Mouse (Mus musculus) stomach, postnatal 0 days (tissue): ENCODE measurements around the gene Ccng2. TPM values are rescaled to one million over a fixed set of nuclear protein-coding genes. Genes with fewer than 3 reads are reported as not detected.
A peak's percentile ranks its signal among the peaks of the same experiment; 100 is the strongest.

ENCODE experiments used
- ATAC-seq: fragments of 200-750 bp; cut with Nextera tagmentation; 2 replicates; pipeline ENCODE4 v1.8.0; 2017; ENCODE audit not compliant: low FRiP score, low TSS enrichment
- DNase-seq: peaks from one replicate; pipeline ENCODE4 v3.0.0-alpha.2; 2016; ENCODE audit warnings: low spot score
- H3K27ac ChIP-seq: fragments of 300-500 bp; sonication (generic); replicated peaks from 2 replicates; pipeline ENCODE4 v1.5.1; 2014; ENCODE audit warnings: mild to moderate bottlenecking, control low read depth
- H3K27me3 ChIP-seq: fragments of 300-500 bp; sonication (generic); 2 replicates; pipeline ENCODE4 v1.6.1; 2014; ENCODE audit warnings: low read length; ENCODE audit not compliant: control insufficient read depth, insufficient read depth
- H3K36me3 ChIP-seq: fragments of 300-500 bp; sonication (generic); 2 replicates; pipeline ENCODE4 v1.6.1; 2014; ENCODE audit warnings: low read length, mixed read lengths; ENCODE audit not compliant: control insufficient read depth, insufficient read depth
- H3K4me1 ChIP-seq: fragments of 300-500 bp; sonication (generic); replicated peaks from 2 replicates; pipeline ENCODE4 v1.6.1; 2014; ENCODE audit warnings: antibody characterized with exemption; ENCODE audit not compliant: control insufficient read depth, insufficient read depth
- H3K4me2 ChIP-seq: fragments of 300-500 bp; sonication (generic); replicated peaks from 2 replicates; pipeline ENCODE4 v1.6.1; 2014; ENCODE audit warnings: low read depth, mild to moderate bottlenecking, control low read depth, moderate library complexity
- H3K4me3 ChIP-seq: fragments of 300-500 bp; sonication (generic); 2 replicates; pipeline ENCODE4 v1.5.1; 2014; ENCODE audit warnings: low read depth, low read length, control low read depth
- H3K9ac ChIP-seq: fragments of 300-500 bp; sonication (generic); 2 replicates; pipeline ENCODE4 v1.6.1; 2014; ENCODE audit warnings: mild to moderate bottlenecking, low read length, control low read depth, mixed read lengths
- H3K9me3 ChIP-seq: fragments of 300-500 bp; sonication (generic); 2 replicates; pipeline ENCODE4 v1.6.1; 2016; ENCODE audit warnings: low read length; ENCODE audit not compliant: control insufficient read depth
- CTCF ChIP-seq: IDR thresholded peaks from 2 replicates; pipeline ENCODE4 v1.5.1; 2016; ENCODE audit warnings: antibody characterized with exemption, low read depth, mild to moderate bottlenecking, moderate library complexity
- EP300 ChIP-seq: optimal IDR thresholded peaks from 2 replicates; pipeline ENCODE3; 2016; ENCODE audit warnings: antibody characterized with exemption
- WGBS: fragments of 180-500 bp; shearing (Covaris S2); extraction: QIAGEN DNeasy Blood & Tissue Kit; methylation state at CpG from one replicate; pipeline ENCODE4 v1.1.7; 2014; 5-methylcytosine and 5-hydroxymethylcytosine counted together
- polyA plus RNA-seq: library from polyadenylated mRNA; unstranded; fragments of >200 nt; fragmentation: Nextera tagmentation; extraction: Ambion mirVana; gene quantifications from 2 replicates; pipeline ENCODE4 v1.2.1, GENCODE M21; 2015

Ccng2 gene
- 16.0 and 18.4 TPM in 2 replicates for polyA plus RNA-seq

- Histone ChIP-seq H3K27ac (peak within 1 kb of the TSS; percentile 96), H3K4me3 (peak within 1 kb of the TSS; percentile 97), H3K9me3 (no peaks in the 10 kb centered on the region), H3K9ac (peak within 1 kb of the TSS; percentile 96), H3K4me1 (no peaks in the 10 kb centered on the region), H3K36me3 (peaks cover 8% of the 10 kb centered on the region; the same call in 1 of the 2 replicates), H3K4me2 (peak within 1 kb of the TSS; percentile 56), H3K27me3 (no peaks in the 10 kb centered on the region)
- WGBS, result under 1% methylated on average over 54 of the region's 54 CpGs
- TF ChIP-seq EP300 (no peak), CTCF (peak; percentile 41)
- ATAC-seq (peak; percentile 97), DNase-seq (peak; percentile 94)
These were observed at the start of gene Ccng2 for GRCm38 (mm10) chr5:93266883-93267704. Gene Ccng2, plus strand, starts transcription at chr5:93267257.

GRCm38 (mm10) chr5:93218375-93218774, 48.7 kb upstream of the Ccng2 start:
- H3K27me3 ChIP-seq, result no peaks in the 10 kb centered on the region
- DNase-seq, result no peak
- WGBS, result 83% methylated on average over 3 of the region's 3 CpGs
- no peaks in the 10 kb centered on the region for H3K9me3 ChIP-seq
- H3K4me2 ChIP-seq, result no peak overlapping the region
- H3K27ac ChIP-seq, result no peak overlapping the region
- no peaks in the 10 kb centered on the region for H3K36me3 ChIP-seq
- TF ChIP-seq EP300 (no peak), CTCF (no peak)
- H3K4me1 ChIP-seq, result no peaks in the 10 kb centered on the region
- no peak overlapping the region for H3K4me3 ChIP-seq
- no peak overlapping the region for H3K9ac ChIP-seq
- ATAC-seq, result no peak

- no peaks in the 10 kb centered on the region for H3K27me3 ChIP-seq
- no peak overlapping the region; the same call in 1 of the 2 replicates for H3K4me2 ChIP-seq
- no peak for TF ChIP-seq CTCF
- no peak for TF ChIP-seq EP300
- ATAC-seq (0 out of 2 replicates have a peak, but pooled peaks have one; percentile 51), DNase-seq (peak; percentile 14)
- no peaks in the 10 kb centered on the region for H3K4me1 ChIP-seq
- no peak overlapping the region for H3K4me3 ChIP-seq
- H3K36me3 ChIP-seq, result no peaks in the 10 kb centered on the region
- WGBS, result 28% methylated on average over 3 of the region's 3 CpGs
- no peak overlapping the region for H3K9ac ChIP-seq
- no peak overlapping the region for H3K27ac ChIP-seq
- no peaks in the 10 kb centered on the region for H3K9me3 ChIP-seq
These were observed 45.4 kb upstream of the Ccng2 start for GRCm38 (mm10) chr5:93221661-93222060.

GRCm38 (mm10) chr5:93224549-93224948, 42.5 kb upstream of the Ccng2 start:
- DNase-seq, result no peak
- TF ChIP-seq EP300, result no peak
- TF ChIP-seq CTCF, result no peak
- no peaks in the 10 kb centered on the region for H3K36me3 ChIP-seq
- 70% methylated on average over 2 of the region's 2 CpGs for WGBS
- H3K9me3 ChIP-seq, result no peaks in the 10 kb centered on the region
- no peak overlapping the region for H3K4me3 ChIP-seq
- no peak for ATAC-seq
- no peaks in the 10 kb centered on the region for H3K4me1 ChIP-seq
- no peak overlapping the region for H3K4me2 ChIP-seq
- no peaks in the 10 kb centered on the region for H3K27me3 ChIP-seq
- no peak overlapping the region for H3K27ac ChIP-seq
- no peak overlapping the region for H3K9ac ChIP-seq

- H3K9me3 ChIP-seq, result no peaks in the 10 kb centered on the region
- WGBS, result 78% methylated on average over 3 of the region's 3 CpGs
- no peak overlapping the region for H3K9ac ChIP-seq
- H3K4me1 ChIP-seq, result no peaks in the 10 kb centered on the region
- H3K27me3 ChIP-seq, result no peaks in the 10 kb centered on the region
- H3K4me3 ChIP-seq, result no peak overlapping the region
- ATAC-seq (no peak), DNase-seq (no peak)
- TF ChIP-seq CTCF (no peak), EP300 (no peak)
- H3K4me2 ChIP-seq, result no peak overlapping the region
- no peaks in the 10 kb centered on the region for H3K36me3 ChIP-seq
- H3K27ac ChIP-seq, result no peak overlapping the region
These were observed 39.9 kb upstream of the Ccng2 start for GRCm38 (mm10) chr5:93227157-93227556.

DNA sequence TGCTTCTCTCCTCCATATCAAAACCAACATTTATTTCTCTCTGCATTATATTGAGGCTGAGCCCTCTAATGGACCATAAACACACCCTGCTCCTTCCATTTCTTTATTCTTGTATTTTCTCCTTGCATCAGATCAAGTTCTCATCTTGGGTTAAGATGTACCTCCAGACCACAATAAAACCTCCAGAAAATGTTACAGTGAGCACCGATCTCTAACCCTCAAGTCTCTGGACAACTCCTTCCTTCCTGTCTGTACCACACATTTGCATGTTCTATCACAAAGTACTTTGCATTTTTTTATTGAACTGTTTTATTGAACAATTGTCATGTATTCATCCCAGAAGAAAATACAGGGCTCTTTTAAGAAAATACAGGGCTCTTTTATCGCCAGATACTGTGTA, 37.5 kb upstream of the Ccng2 start:
- no peak overlapping the region for H3K27ac ChIP-seq
- no peak overlapping the region for H3K4me2 ChIP-seq
- H3K9me3 ChIP-seq, result no peaks in the 10 kb centered on the region
- ATAC-seq (no peak), DNase-seq (no peak)
- H3K4me1 ChIP-seq, result no peaks in the 10 kb centered on the region
- no peaks in the 10 kb centered on the region for H3K36me3 ChIP-seq
- H3K9ac ChIP-seq, result no peak overlapping the region
- 85% methylated on average over 2 of the region's 2 CpGs for WGBS
- no peak for TF ChIP-seq CTCF
- TF ChIP-seq EP300, result no peak
- H3K27me3 ChIP-seq, result no peaks in the 10 kb centered on the region
- no peak overlapping the region for H3K4me3 ChIP-seq
